Mouse (Mus musculus) induced T-regulatory cell, adult 2 months (primary cell): ENCODE measurements around the gene Tmed10.

Experiments
- DNase-seq: peaks from one replicate; pipeline ENCODE4 v3.0.0-alpha.2; 2012; ENCODE audit warnings: low read depth

Gene Tmed10

DNA sequence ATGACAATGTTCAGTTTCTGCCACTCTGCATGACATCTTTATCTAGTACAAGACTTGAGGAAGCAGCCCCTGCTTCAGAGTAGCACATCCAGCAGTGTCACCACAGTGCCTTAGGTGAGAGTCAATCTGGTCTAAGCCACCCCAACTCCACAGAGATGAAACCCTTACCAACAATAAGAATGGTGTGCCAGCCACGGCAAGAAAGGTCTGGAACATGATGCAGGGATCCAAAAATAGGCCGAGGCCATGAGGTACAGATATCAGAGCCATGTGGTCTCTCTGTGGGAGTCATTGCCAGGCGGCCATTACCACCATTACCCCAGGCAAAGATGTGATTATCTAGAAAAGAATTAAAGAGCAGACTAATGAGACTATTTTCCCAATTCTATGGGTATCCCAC, 66.0 kb downstream of the Tmed10 start:
- DNase-seq = no peak

DNA sequence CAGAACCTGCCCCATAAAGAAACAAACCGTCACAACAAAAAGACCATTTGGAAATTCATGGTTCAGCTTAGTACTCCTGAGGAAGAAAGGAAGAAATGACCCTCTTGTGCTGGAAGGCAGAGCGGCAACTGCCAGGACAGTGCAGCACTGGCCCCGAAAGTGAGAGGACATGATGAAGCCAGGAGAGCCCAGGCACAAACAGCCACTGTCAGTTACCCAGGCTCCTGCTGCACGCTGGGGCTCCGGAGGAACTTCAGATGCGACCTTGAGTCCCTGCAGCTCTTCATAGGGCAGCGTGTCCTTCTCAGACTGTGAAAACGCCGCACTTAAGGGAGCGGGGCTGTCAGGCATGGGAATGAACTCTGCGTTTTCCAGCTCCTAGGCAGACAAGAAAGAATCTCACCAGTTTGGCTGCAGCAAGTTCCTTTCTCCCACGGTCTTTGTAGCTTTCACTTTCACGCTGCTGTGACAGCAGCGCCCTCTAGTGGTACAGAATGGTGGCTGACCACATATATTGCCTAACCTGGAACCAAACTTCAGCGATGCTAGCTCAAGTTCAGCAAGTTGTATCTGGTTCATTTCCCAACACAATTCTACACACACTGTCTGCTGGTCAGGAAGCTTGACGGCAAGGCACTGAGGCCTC, 69.3 kb downstream of the Tmed10 start:
- DNase-seq = peak; percentile 94

- peak; percentile 84 for DNase-seq
Measured at GRCm38 (mm10) chr12:85304725-85305124, 69.9 kb downstream of the Tmed10 start.

GRCm38 (mm10) chr12:85303256-85303655, 71.4 kb downstream of the Tmed10 start:
- DNase-seq = no peak

DNA sequence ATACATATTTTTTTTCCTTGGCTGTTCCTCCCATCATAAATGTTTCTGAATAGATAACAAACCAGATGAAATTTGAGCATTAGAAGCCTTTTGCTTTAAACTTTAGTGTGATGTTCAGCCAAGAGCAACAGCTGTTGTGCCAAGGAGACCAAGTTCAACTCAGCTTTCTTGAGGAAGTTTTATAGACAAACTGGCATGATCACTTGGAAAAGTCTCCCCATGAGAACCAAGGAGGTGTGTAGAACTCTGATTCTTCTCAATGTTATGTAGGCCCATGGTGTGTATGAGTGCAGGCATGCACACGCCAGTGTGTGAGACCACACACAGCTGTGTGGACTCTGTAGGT, 75.8 kb downstream of the Tmed10 start:
- no peak for DNase-seq

GRCm38 (mm10) chr12:85298127-85298834, 76.4 kb downstream of the Tmed10 start:
- DNase-seq = no peak

DNA sequence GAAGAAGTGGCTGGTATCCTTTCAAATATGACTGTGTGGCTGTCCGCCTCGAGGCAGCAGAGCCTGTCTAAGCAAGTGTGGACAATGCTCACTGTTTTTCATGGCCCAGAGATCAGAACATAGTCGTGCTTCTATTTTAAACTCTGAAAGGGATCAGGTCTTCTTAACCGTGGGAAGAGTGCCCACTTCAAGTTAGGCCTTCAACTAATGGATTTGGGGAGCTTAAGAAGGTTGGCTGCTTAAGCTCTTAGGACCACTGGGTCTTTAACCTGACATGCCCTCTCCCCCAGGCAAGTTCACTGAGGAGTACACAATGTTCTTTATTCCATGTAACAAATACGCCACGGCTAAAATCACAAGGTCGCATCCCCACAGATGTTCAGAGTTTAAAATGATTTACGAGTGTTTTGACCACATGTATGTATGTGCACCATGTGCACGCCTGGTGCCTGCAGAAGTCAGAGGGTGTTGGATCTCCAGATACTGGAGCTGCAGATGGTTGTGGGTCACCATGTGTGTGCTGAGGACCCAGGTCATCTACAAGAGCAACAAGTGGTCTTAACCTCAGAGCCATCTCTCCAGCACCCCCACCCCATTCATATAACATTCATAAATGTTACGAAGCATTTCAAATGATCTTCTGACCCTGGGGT, 77.2 kb downstream of the Tmed10 start:
- no peak for DNase-seq

GRCm38 (mm10) chr12:85296915-85297314, 77.7 kb downstream of the Tmed10 start:
- no peak for DNase-seq

GRCm38 (mm10) chr12:85295506-85295905, 79.1 kb downstream of the Tmed10 start:
- no peak for DNase-seq

DNA sequence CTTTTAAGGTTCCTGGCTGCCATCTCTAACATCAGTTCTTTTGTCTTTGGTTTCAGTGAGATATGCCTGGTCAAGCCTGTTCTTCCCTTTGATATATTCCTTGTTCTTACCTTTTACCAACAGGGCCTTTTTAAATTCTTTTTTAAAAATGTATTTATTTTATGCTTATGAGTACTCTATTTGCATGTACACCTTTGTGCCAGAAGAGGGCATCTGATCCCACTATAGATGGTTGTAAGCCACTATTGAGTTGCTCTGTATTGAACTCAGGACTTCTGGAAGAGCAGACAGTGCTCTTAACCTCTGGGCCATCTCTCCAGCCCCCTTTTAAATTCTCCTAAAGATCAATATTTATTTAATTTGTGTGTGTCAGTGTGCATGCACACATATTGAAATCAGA, 81.7 kb downstream of the Tmed10 start:
- DNase-seq = peak; percentile 38

GRCm38 (mm10) chr12:85292288-85292687, 82.4 kb downstream of the Tmed10 start:
- DNase-seq = no peak

GRCm38 (mm10) chr12:85291541-85291940, 83.1 kb downstream of the Tmed10 start:
- no peak for DNase-seq

DNA sequence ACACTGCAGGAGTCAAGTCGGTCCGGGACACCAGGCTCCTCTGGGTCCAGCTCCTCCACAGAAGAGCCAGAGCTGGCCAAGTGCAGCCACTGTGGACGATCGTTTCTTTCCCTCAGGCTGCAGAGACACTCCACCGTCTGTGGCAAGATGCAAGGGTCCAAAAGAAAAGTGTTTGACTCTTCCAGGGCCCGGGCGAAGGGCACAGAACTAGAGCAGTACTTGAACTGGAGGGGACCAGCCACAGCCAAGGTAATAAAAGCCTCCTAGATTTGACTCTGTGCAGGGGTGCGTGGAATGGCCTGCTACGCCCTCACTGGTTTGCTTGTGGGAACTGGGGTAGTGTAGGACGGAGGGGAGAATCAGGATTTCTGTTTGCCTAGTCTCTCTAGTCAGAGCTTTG, 84.0 kb downstream of the Tmed10 start:
- DNase-seq = no peak
